In genomic region chr4:13324739-13325138, GRCm38 (mm10) we compare ENCODE assay signal across 15 mouse cellular contexts.
A peak's percentile ranks its signal among the peaks of the same experiment; 100 is the strongest.
DNase-seq lines count a peak whose midpoint lies in the region; ATAC-seq and TF ChIP-seq lines count a peak whose summit lies in the region.
"Had no signal": no experiment of that assay in that cellular context is flagged by ENCODE, and none has a peak within 500 bp of the region (broad histone marks: within the 10 kb centered on the region; RNA-seq: fewer than 3 reads in every experiment).

No protein-coding gene starts in this region.

- no peaks in the 10 kb centered on the region for H3K27me3 ChIP-seq in stomach, embryonic 16.5 days (ENCODE audit: control insufficient read depth, insufficient read depth, low read length)
- H3K27me3 ChIP-seq in stomach, postnatal 0 days (ENCODE audit: control insufficient read depth, insufficient read depth, low read length) = no peaks in the 10 kb centered on the region
- no peaks in the 10 kb centered on the region for H3K27me3 ChIP-seq in intestine, embryonic 15.5 days (replicated peaks)
- no peaks in the 10 kb centered on the region for H3K27me3 ChIP-seq in liver, embryonic 11.5 days (replicated peaks; ENCODE audit: control insufficient read depth, insufficient read depth, low read length)
- H3K27me3 ChIP-seq: embryonic facial prominence, embryonic 15.5 days; forebrain, embryonic 12.5 days; kidney, embryonic 15.5 days; midbrain, embryonic 15.5 days; stomach, embryonic 15.5 days had no signal

- no peak for TF ChIP-seq EP300 in stomach, postnatal 0 days (optimal IDR thresholded peaks at IDR 0.05)

- H3K4me1 ChIP-seq in stomach, embryonic 16.5 days (ENCODE audit: control insufficient read depth, insufficient read depth, low read length) = no peaks in the 10 kb centered on the region
- H3K4me1 ChIP-seq in stomach, postnatal 0 days (replicated peaks; ENCODE audit: control insufficient read depth, insufficient read depth) = no peaks in the 10 kb centered on the region
- no peaks in the 10 kb centered on the region for H3K4me1 ChIP-seq in intestine, embryonic 15.5 days (replicated peaks)
- H3K4me1 ChIP-seq in liver, embryonic 11.5 days (replicated peaks; ENCODE audit: control insufficient read depth, insufficient read depth, low read length) = no peaks in the 10 kb centered on the region
- H3K4me1 ChIP-seq: embryonic facial prominence, embryonic 15.5 days; kidney, embryonic 15.5 days; midbrain, embryonic 15.5 days; stomach, embryonic 15.5 days had no signal

- H3K9me3 ChIP-seq in stomach, embryonic 16.5 days (replicated peaks; ENCODE audit: control insufficient read depth, low read length) = no peaks in the 10 kb centered on the region
- no peaks in the 10 kb centered on the region for H3K9me3 ChIP-seq in stomach, postnatal 0 days (ENCODE audit: control insufficient read depth, low read length)
- no peaks in the 10 kb centered on the region for H3K9me3 ChIP-seq in intestine, embryonic 15.5 days
- H3K9me3 ChIP-seq in liver, embryonic 11.5 days (ENCODE audit: control insufficient read depth, low read length) = no peaks in the 10 kb centered on the region
- H3K9me3 ChIP-seq: embryonic facial prominence, embryonic 15.5 days; forebrain, embryonic 12.5 days; G1E; kidney, embryonic 15.5 days; midbrain, embryonic 15.5 days; stomach, embryonic 15.5 days had no signal

- H3K4me3 ChIP-seq in stomach, embryonic 16.5 days (replicated peaks; ENCODE audit: low read length) = no peak overlapping the region
- H3K4me3 ChIP-seq in stomach, postnatal 0 days (ENCODE audit: low read depth, low read length) = no peak overlapping the region
- no peak overlapping the region for H3K4me3 ChIP-seq in intestine, embryonic 15.5 days (replicated peaks)
- H3K4me3 ChIP-seq in liver, embryonic 11.5 days (ENCODE audit: low read depth, low read length) = no peak overlapping the region
- H3K4me3 ChIP-seq: embryonic facial prominence, embryonic 15.5 days; forebrain, embryonic 12.5 days; kidney, embryonic 15.5 days; midbrain, embryonic 15.5 days; stomach, embryonic 15.5 days had no signal

- no peaks in the 10 kb centered on the region for H3K36me3 ChIP-seq in stomach, embryonic 16.5 days (ENCODE audit: control insufficient read depth, insufficient read depth, low read length)
- H3K36me3 ChIP-seq in stomach, postnatal 0 days (ENCODE audit: control insufficient read depth, insufficient read depth, low read length) = no peaks in the 10 kb centered on the region
- H3K36me3 ChIP-seq in intestine, embryonic 15.5 days = no peaks in the 10 kb centered on the region
- no peaks in the 10 kb centered on the region for H3K36me3 ChIP-seq in liver, embryonic 11.5 days (ENCODE audit: control insufficient read depth, insufficient read depth, low read length)
- H3K36me3 ChIP-seq: embryonic facial prominence, embryonic 15.5 days; forebrain, embryonic 12.5 days; G1E; kidney, embryonic 15.5 days; midbrain, embryonic 15.5 days; stomach, embryonic 15.5 days had no signal

- ATAC-seq in stomach, embryonic 16.5 days (ENCODE audit: insufficient read depth, low FRiP score) = peak; percentile 13; the same call in 1 of the 2 replicates
- no peak for ATAC-seq in stomach, postnatal 0 days (ENCODE audit: low FRiP score, low TSS enrichment)
- no peak for ATAC-seq in intestine, embryonic 15.5 days
- no peak for ATAC-seq in liver, embryonic 11.5 days (replicated peaks; ENCODE audit: low FRiP score)
- ATAC-seq: inflammation-experienced regulatory T-cells, adult 6 months; midbrain, embryonic 15.5 days had no signal

- no peak overlapping the region for H3K9ac ChIP-seq in stomach, embryonic 16.5 days (ENCODE audit: low read length)
- no peak overlapping the region for H3K9ac ChIP-seq in stomach, postnatal 0 days (ENCODE audit: low read length)
- no peak overlapping the region for H3K9ac ChIP-seq in intestine, embryonic 15.5 days
- H3K9ac ChIP-seq in liver, embryonic 11.5 days (ENCODE audit: low read depth, low read length) = no peak overlapping the region
- H3K9ac ChIP-seq: embryonic facial prominence, embryonic 15.5 days; forebrain, embryonic 12.5 days; kidney, embryonic 15.5 days; lung, embryonic 14.5 days; midbrain, embryonic 15.5 days; stomach, embryonic 15.5 days had no signal

- H3K27ac ChIP-seq in stomach, embryonic 16.5 days (ENCODE audit: low read length) = no peak overlapping the region
- no peak overlapping the region for H3K27ac ChIP-seq in stomach, postnatal 0 days (replicated peaks)
- no peak overlapping the region for H3K27ac ChIP-seq in intestine, embryonic 15.5 days
- no peak overlapping the region for H3K27ac ChIP-seq in liver, embryonic 11.5 days (ENCODE audit: low read depth, low read length)
- H3K27ac ChIP-seq: embryonic facial prominence, embryonic 15.5 days; forebrain, embryonic 12.5 days; kidney, embryonic 15.5 days; midbrain, embryonic 15.5 days; stomach, embryonic 15.5 days had no signal

- WGBS in stomach, embryonic 16.5 days = 74% methylated on average over 13 of the region's 13 CpGs
- WGBS in stomach, postnatal 0 days = 68% methylated on average over 13 of the region's 13 CpGs
- 82% methylated on average over 13 of the region's 13 CpGs for WGBS in intestine, embryonic 15.5 days
- WGBS in liver, embryonic 11.5 days = 82% methylated on average over 13 of the region's 13 CpGs

- no peak for TF ChIP-seq CTCF in stomach, postnatal 0 days (IDR thresholded peaks at IDR 0.05; ENCODE audit: low read depth)

- peak; percentile 32 for DNase-seq in layer of hippocampus, adult 11-12 months (ENCODE audit: low spot score)
- no peak for DNase-seq in layer of hippocampus, postnatal 36 days
- no peak for DNase-seq in stomach, postnatal 0 days (ENCODE audit: low spot score)
- peak; percentile 26 to 45 for DNase-seq in cerebellum, postnatal 14 days
- DNase-seq in liver, embryonic 11.5 days (ENCODE audit: low spot score) = no peak
- DNase-seq: lung, embryonic 14.5 days had no signal

- H3K4me2 ChIP-seq in stomach, embryonic 16.5 days (ENCODE audit: low read depth, low read length) = no peak overlapping the region
- H3K4me2 ChIP-seq in stomach, postnatal 0 days (replicated peaks; ENCODE audit: low read depth) = no peak overlapping the region
- no peak overlapping the region for H3K4me2 ChIP-seq in intestine, embryonic 15.5 days (replicated peaks)
- no peak overlapping the region for H3K4me2 ChIP-seq in liver, embryonic 11.5 days
- H3K4me2 ChIP-seq: embryonic facial prominence, embryonic 15.5 days; forebrain, embryonic 12.5 days; kidney, embryonic 15.5 days; lung, embryonic 14.5 days; midbrain, embryonic 15.5 days; stomach, embryonic 15.5 days had no signal

Comparison
In these comparisons a context has a peak if more than half of its experiments do, and no peak if none do; other contexts are left out.
1. DNase-seq: peak in layer of hippocampus, adult 11-12 months (single experiment) and cerebellum, postnatal 14 days (2 of 2); none in layer of hippocampus, postnatal 36 days (0 of 2), stomach, postnatal 0 days (single experiment) and liver, embryonic 11.5 days (single experiment).